Mouse (Mus musculus) telencephalon, adult 2 months (tissue): Measurements from ENCODE around the gene Fuz.

Experiments used
- DNase-seq: peaks from one replicate; pipeline ENCODE4 v3.0.0-alpha.2; 2011; ENCODE audit warnings: low read depth, low spot score

Fuz gene

GRCm38 (mm10) chr7:44888256-44889105, 7.4 kb upstream of the Fuz start:
- no peak for DNase-seq

GRCm38 (mm10) chr7:44890180-44890579, 5.7 kb upstream of the Fuz start:
- no peak for DNase-seq

- DNase-seq, result no peak
These were observed 5.1 kb upstream of the Fuz start for GRCm38 (mm10) chr7:44890737-44891136.

DNA sequence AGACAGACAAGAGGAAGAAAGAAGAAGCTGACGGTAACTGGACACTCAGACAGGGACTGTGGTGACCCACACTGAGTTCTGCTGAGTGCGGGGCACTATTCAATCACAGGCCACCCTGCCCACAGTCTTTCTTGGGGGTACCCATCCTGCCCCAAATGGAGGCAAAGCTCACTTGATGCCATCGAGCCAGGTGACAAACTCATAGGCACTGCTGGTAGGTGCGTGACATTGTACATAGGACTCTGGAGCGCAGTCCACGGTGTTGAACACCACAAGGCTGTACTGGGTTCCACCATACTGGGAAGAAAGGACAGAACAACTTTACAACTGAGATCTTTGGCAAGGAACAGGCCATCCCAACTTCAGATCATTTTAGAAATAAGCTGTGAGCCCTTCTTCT, 4.3 kb upstream of the Fuz start:
- no peak for DNase-seq

- DNase-seq, result peak; percentile 97
These were observed 3.5 kb upstream of the Fuz start, which contains the start of gene Med25 for GRCm38 (mm10) chr7:44892276-44892921. Gene Med25, minus strand, starts transcription at chr7:44892712.

DNA sequence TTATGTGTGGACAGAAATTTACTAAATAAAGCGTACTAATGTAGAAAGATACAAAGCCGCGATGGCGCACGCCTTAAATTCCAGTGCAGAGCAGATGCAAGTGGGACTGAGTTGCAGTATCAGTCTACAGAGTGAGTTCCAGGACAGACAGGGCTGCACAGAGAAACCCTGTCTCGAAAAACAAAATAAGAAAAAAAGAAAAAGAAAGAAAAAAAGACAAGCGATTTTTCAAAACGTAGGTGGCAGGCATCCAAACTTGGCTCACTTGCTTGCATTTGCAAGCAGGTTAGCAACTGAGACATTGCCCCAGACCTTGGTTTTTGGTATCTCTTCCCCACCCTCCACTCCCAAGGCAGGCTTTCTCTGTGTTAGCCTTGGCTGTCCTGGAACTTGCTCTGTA, 2.7 kb upstream of the Fuz start:
- no peak for DNase-seq

- DNase-seq, result no peak
These were observed 1.7 kb upstream of the Fuz start for GRCm38 (mm10) chr7:44894175-44894574.

GRCm38 (mm10) chr7:44895206-44895592, 680 bp upstream of the Fuz start:
- no peak for DNase-seq

GRCm38 (mm10) chr7:44896499-44896898, 620 bp downstream of the Fuz start:
- no peak for DNase-seq

DNA sequence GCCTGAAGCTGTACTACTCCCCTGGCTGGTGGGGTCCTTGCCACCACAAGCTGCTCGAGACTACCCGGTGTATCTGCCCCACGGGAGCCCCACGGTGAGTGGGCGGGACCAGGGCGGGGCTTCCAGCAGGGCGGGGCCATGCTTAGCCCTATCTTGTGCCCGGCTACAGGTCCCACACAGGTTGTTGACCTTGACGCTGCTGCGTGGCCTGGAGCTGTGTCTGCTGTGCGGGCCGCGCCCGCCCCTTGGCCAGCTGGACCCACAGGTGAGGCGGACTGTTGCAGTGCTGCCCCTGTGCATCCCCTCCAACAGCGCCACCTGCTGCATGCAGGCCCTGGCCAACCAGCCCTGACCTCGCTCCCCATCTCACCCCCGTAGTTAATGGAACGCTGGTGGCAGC, 2.7 kb downstream of the Fuz start:
- DNase-seq, result no peak

DNA sequence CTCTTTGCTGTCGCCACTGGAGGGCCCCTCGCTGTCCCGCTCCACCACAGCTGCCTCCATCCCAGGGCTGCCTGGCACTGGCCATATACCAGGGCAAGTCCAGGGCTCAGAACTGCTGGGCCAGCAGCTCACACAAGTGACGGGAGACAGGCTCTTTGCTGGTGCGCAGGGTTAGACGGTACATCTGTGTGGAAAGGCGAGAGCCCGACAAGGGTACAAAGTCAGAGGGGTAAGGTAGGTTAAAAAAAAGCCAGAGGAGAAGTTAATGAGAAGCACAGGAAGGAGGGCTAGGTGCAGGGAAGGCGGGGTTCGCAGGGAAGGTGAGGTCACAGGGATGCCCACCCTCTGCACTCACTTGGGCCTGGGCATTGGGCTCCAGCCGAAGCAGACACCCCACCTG, 4.8 kb downstream of the Fuz start:
- no peak for DNase-seq

DNA sequence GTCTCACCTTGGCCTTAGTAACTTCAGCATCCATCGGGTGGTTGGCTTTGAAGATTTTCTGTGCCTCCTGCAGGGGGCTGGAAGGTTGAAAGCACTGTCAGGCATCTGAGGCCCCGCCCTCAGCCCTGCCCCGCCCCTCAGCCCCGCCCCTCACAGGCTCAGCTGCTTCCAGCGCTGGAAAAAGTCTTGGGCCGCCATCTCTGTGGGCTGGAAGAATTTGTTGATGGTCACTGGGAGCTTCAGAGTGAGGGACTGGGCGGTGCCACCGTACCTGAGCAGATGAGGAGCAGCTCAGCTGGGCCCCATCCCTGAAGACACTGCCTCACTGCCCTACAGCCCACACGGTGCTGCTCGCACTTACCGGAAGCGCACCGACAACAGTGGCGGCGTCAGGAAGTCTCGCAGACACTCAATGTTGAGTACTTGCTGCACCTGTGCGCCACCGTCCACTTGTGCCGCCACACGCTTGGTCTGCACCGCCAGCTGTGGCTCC, 5.4 kb downstream of the Fuz start:
- no peak for DNase-seq

- DNase-seq, result no peak
These were observed 9.6 kb downstream of the Fuz start for GRCm38 (mm10) chr7:44905430-44905829.

GRCm38 (mm10) chr7:44908706-44909476, 13.0 kb downstream of the Fuz start:
- DNase-seq, result no peak

GRCm38 (mm10) chr7:44914396-44914795, 18.5 kb downstream of the Fuz start:
- DNase-seq, result no peak

DNA sequence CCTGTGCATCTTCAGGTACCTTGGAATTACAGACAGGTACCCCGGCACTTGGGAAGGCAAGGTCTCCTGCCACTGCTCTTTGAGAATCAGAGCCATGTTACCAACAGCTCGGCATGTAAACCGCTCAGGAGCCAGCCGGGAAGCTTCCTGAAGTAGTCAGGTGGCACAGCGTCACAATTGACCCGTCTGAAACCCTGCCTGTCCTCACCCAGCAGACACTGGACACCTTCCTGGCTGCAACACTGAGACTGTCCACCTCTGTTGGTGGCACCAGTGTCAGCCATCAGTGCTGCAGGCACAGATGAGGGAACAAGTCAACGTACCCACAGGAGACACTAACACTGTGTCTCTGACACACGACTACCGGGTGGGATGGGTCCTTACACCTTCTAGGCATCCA, 19.4 kb downstream of the Fuz start:
- DNase-seq, result no peak

- no peak for DNase-seq
These were observed 20.3 kb downstream of the Fuz start for GRCm38 (mm10) chr7:44916191-44916590.

- no peak for DNase-seq
These were observed 21.0 kb downstream of the Fuz start for GRCm38 (mm10) chr7:44916881-44917280.

DNA sequence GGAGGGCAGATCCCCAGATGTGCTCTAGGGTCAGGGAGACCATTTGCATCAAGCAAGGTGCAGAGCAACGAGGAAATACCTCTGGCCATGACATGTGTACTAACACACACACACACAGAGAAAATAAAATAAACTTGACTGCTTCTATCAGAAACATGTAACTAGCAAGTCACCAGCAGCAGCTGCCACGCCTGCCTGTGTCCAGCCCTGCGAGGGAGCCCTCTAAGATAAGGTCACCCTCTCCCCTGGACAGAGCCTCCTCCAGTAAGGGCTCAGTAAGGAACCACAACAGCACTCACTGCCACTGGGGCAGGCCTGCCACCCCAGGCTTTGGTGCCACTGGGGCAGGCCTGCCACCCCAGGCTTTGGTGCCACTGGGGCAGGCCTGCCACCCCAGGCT, 22.3 kb downstream of the Fuz start:
- DNase-seq, result no peak

DNA sequence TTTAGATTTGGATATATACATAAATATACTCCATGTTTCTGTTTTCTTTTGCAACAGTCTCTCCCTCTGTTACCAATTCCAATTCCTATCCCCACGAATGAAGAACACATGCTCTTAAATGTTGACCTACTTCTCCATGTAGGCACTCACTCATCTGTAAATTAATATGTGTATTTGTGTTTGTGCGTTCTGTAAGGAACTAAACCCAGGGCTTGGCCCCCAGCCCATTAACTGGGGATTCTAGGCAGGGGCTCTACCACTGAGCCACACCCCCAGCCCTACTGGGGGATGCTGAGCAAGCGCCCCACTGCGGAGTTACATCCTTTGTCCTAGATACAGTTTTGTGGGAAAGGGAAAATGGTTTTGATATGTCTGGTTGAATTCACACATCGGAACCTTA, 23.2 kb downstream of the Fuz start:
- no peak for DNase-seq

DNA sequence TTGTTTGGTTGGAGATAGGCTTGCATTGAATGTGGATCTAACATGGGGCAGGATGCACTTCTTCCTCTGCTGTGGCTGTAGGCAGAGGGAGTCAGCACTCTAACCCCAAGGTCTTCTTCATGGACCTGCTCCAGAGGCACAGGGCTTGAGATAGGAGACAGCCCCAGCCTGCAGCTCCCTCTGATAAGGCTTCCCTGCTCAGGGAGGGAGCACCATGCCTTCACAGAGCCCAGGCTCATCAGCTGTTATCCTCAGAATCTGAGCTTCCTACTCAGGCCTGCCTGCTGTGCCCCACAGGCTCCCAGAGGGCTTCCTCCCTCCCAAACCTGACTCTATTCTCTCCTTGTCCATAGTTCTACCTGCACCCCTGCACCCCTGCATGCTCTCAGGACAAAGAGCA, 26.7 kb downstream of the Fuz start:
- no peak for DNase-seq

DNA sequence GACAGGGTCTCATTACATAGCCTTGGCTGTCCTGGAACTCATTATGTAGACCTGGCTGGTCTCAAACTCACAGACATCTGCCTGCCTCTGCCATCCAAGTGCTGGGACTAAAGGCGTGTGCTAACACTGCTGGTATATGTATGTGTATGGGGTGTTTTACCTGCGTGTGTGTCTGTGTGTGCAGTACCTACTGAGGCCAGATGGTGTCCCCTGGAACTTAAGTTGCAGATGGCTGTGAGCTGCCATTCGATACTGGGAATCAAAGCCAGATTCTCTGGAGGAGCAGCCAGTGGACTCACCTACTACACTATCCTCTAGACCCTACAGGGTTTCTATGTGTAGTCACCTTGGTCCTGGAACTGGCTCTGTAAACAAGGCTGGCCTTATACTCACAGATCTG, 29.6 kb downstream of the Fuz start:
- no peak for DNase-seq
